Mouse (Mus musculus) midbrain, postnatal 0 days (tissue): ENCODE results near the gene Styx. TPM values are rescaled to one million over a fixed set of nuclear protein-coding genes. Genes with fewer than 3 reads are reported as not detected.

Source experiments
- ATAC-seq: fragments of 200-750 bp; cut with Nextera tagmentation; 2 replicates; pipeline ENCODE4 v1.8.0; 2017; ENCODE audit warnings: moderate number of reproducible peaks, mild to moderate bottlenecking, moderate TSS enrichment, moderate library complexity; ENCODE audit not compliant: low FRiP score
- DNase-seq: peaks from one replicate; pipeline ENCODE4 v3.0.0-alpha.2; 2015; ENCODE audit warnings: low spot score
- H3K27ac ChIP-seq: fragments of 300-500 bp; sonication (generic); 2 replicates; pipeline ENCODE4 v1.5.1; 2014; ENCODE audit warnings: low read depth, mild to moderate bottlenecking, low read length, mixed read lengths
- H3K27me3 ChIP-seq: fragments of 300-500 bp; sonication (generic); 2 replicates; pipeline ENCODE4 v1.6.1; 2014; ENCODE audit warnings: low read length, control low read depth, mixed read lengths; ENCODE audit not compliant: insufficient read depth
- H3K36me3 ChIP-seq: fragments of 300-500 bp; sonication (generic); 2 replicates; pipeline ENCODE4 v1.6.1; 2014; ENCODE audit warnings: low read length, control low read depth, mixed read lengths; ENCODE audit not compliant: insufficient read depth
- H3K4me1 ChIP-seq: fragments of 300-500 bp; sonication (generic); 2 replicates; pipeline ENCODE4 v1.6.1; 2014; ENCODE audit warnings: mild to moderate bottlenecking, control low read depth, antibody characterized with exemption, low read length, mixed read lengths; ENCODE audit not compliant: insufficient read depth
- H3K4me2 ChIP-seq: fragments of 300-500 bp; sonication (generic); 2 replicates; pipeline ENCODE4 v1.6.1; 2014; ENCODE audit warnings: low read depth, mild to moderate bottlenecking, low read length, mixed read lengths; ENCODE audit not compliant: poor library complexity, severe bottlenecking
- H3K4me3 ChIP-seq: fragments of 300-500 bp; sonication (generic); 2 replicates; pipeline ENCODE4 v1.5.1; 2014; ENCODE audit warnings: low read depth, mild to moderate bottlenecking, low read length, moderate library complexity
- H3K9ac ChIP-seq: fragments of 300-500 bp; sonication (generic); replicated peaks from 2 replicates; pipeline ENCODE4 v1.6.1; 2014; ENCODE audit warnings: mild to moderate bottlenecking, low read length, moderate library complexity, mixed read lengths; ENCODE audit not compliant: poor library complexity, severe bottlenecking
- H3K9me3 ChIP-seq: fragments of 300-500 bp; sonication (generic); 2 replicates; pipeline ENCODE4 v1.6.1; 2016; ENCODE audit warnings: low read length, control low read depth
- CTCF ChIP-seq: IDR thresholded peaks from 2 replicates; pipeline ENCODE4 v1.5.1; 2016; ENCODE audit warnings: antibody characterized with exemption, mild to moderate bottlenecking
- WGBS: fragments of 180-500 bp; shearing (Covaris S2); extraction: QIAGEN DNeasy Blood & Tissue Kit; methylation state at CpG from one replicate; pipeline ENCODE4 v1.1.7; 2014; 5-methylcytosine and 5-hydroxymethylcytosine counted together
- polyA plus RNA-seq: library from polyadenylated mRNA; unstranded; fragments of >200 nt; fragmentation: Nextera tagmentation; extraction: Ambion mirVana; gene quantifications from 2 replicates; pipeline ENCODE4 v1.2.1, GENCODE M21; 2015
- total RNA-seq: library from RNA; depleted of rRNA; stranded (reverse); fragments of >200 nt; gene quantifications from 2 replicates; pipeline ENCODE4 v1.2.3, GENCODE M21; 2014

The Styx gene
- total and polyA plus RNA-seq, 2 experiments from 2014 or later = 26.8 to 72.1 TPM

DNA sequence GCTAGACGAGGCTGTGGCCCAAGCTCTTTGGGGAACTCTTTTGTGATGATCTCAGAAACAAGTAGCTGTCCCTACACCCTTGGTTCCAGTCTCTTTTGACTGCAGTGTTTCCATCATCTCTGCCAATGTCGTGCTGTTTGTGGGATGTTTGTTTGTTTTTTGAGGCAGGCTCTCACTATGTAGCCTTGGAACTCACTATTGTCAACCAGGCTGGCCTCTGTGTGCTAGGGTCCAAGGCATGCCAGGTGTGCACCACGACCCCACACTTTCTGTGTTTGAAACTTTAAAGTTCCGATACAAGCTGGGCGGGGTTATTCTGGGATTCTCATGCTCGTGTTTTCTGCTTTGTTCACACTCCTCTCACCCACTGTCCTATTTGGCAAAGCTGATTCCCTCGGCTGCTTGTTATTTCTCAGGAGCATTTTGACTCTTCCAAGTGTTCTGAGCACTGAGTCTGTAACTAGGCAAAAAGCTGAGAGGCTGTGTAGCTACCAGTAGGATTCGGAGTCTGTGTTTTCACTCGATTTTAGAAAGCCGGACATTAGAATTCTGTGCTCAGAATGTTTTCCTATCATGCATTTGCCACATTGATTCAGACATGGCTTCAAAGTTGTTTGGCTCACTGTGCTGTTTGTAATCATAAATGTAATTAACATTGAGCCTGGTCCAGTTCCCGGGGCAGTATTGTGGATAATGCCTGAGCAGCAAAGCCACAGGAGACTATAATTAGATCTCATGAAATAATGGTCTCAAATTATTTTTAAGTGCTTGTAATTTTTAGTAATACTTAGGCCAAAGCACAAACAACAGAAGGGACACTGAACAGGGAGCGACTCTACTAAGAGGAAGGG, 105.0 kb downstream of the Styx start:
- ATAC-seq (no peak), DNase-seq (no peak)
- Histone ChIP-seq H3K4me3 (no peak overlapping the region), H3K36me3 (peaks cover 11% of the 10 kb centered on the region; the same call in 1 of the 2 replicates), H3K4me1 (peaks cover 13% of the 10 kb centered on the region), H3K4me2 (no peak overlapping the region), H3K9me3 (no peaks in the 10 kb centered on the region), H3K27me3 (no peaks in the 10 kb centered on the region), H3K27ac (peak overlapping the region; percentile 65), H3K9ac (no peak overlapping the region)
- no peak for TF ChIP-seq CTCF
- 55% methylated on average over 12 of the region's 12 CpGs for WGBS

DNA sequence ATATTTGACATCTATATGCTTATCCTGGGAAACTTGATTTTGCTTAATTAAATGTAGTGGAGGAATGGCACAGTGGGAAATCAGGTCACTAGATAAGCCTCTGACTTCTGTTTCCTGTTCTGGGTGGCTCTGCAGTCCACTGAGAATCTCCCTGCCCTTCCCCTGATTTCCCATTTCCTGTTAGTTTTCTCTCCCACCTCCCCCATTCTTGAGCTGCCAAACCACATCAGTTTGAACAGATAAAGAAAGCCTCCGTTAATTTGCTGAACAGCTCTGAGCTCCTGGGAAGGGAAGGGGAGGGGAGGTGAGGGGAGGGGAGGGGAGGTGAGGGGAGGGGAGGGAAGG, 105.6 kb downstream of the Styx start:
- Histone ChIP-seq H3K27me3 (no peaks in the 10 kb centered on the region), H3K4me3 (no peak overlapping the region), H3K4me1 (peaks cover 13% of the 10 kb centered on the region), H3K4me2 (no peak overlapping the region), H3K36me3 (peaks cover 16% of the 10 kb centered on the region), H3K27ac (peak overlapping the region; percentile 62; the same call in 1 of the 2 replicates), H3K9ac (no peak overlapping the region), H3K9me3 (no peaks in the 10 kb centered on the region)
- 0% methylated on average over 1 of the region's 1 CpGs for WGBS
- no peak for ATAC-seq
- no peak for TF ChIP-seq CTCF
- no peak for DNase-seq

DNA sequence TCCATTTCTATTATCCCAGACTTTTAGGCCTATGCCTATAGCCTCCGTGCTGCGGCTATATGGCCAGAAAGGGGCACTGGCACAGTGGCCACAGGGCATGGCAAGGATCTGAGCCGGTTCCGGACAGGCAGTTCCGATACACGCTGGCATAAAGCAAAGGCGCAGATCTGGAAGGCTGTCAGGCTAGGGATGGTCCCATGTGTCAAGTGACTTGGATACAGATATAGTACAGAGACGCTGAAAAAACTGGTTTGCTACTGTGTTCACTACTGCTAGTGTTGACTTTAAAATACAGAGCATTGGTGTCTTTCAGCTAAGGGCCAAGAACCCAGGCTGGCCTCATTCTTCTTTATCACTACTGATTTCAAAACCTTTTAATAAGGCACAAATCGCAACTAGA, 106.1 kb downstream of the Styx start:
- Histone ChIP-seq H3K9me3 (no peaks in the 10 kb centered on the region), H3K4me3 (no peak overlapping the region), H3K9ac (no peak overlapping the region), H3K36me3 (peaks cover 18% of the 10 kb centered on the region), H3K27ac (0 out of 2 replicates have a peak overlapping the region, but pooled peaks have one; percentile 26), H3K4me2 (no peak overlapping the region), H3K4me1 (peaks cover 13% of the 10 kb centered on the region), H3K27me3 (no peaks in the 10 kb centered on the region)
- DNase-seq = no peak
- no peak for ATAC-seq
- TF ChIP-seq CTCF = no peak
- WGBS = 80% methylated on average over 9 of the region's 9 CpGs

DNA sequence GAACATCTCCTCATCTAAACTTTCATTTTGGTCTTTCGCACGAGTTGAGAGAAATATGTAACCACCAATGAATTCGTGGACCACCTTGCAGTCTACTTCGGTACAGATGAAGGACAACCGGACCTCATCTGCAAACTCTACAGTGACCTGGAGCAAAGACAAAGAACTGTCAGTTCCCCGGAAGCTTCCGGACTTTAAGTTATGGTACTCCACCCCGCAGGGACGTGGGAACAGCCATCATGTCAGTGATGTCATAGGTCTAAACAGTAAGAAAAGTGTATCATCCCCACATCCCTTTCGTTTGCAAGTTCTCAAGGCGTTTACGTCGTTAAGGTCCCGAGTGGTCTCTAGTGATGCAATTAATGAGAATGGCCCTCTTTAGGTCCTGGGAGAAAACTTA, 109.0 kb downstream of the Styx start:
- H3K9ac ChIP-seq = no peak overlapping the region
- no peak overlapping the region for H3K4me2 ChIP-seq
- no peak for TF ChIP-seq CTCF
- peaks cover 25% of the 10 kb centered on the region for H3K4me1 ChIP-seq
- DNase-seq (no peak), ATAC-seq (no peak)
- no peaks in the 10 kb centered on the region for H3K27me3 ChIP-seq
- H3K36me3 ChIP-seq = peaks cover 24% of the 10 kb centered on the region
- no peaks in the 10 kb centered on the region for H3K9me3 ChIP-seq
- H3K4me3 ChIP-seq = no peak overlapping the region
- 97% methylated on average over 14 of the region's 14 CpGs for WGBS
- H3K27ac ChIP-seq = no peak overlapping the region

DNA sequence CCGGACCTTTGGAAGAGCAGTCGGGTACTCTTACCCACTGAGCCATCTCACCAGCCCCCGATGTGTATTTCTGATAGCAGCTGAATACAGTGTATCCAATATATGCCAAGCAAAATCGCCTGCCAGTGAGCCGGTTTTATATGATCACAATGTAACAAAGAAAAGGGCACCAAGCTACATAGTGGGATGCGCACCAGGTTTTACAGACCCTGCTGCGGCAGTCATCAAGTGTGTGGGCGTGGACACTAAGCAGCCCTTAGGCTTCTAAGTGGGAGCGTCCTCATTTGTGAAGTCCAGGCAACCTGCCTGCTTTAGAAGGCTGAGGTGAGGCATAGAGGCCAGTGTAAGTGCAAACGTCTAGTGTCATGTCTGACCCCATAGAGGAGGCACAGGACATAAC, 109.6 kb downstream of the Styx start:
- no peak for DNase-seq
- WGBS = 97% methylated on average over 10 of the region's 10 CpGs
- TF ChIP-seq CTCF = no peak

DNA sequence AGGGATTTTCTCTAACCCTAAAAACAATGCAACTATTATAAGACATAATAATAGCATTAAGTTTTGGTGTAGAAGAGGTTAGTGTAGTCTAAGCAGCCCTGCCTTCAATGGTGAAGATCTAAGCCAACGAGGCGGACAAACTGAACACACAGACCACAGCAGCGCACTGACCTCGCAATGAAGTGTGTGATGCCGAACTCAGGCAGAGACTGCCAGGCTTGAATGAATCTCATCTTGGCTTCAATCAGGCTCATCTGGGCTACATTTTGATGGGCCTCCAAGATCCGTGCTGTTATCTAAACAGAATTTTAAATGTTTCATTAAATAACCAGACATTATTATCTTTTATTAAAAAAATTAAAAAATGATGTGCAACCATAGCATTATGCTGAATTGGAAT, 111.1 kb downstream of the Styx start:
- no peaks in the 10 kb centered on the region for H3K27me3 ChIP-seq
- H3K9me3 ChIP-seq = no peaks in the 10 kb centered on the region
- H3K4me2 ChIP-seq = no peak overlapping the region
- 83% methylated on average over 6 of the region's 6 CpGs for WGBS
- no peak overlapping the region for H3K9ac ChIP-seq
- ATAC-seq = no peak
- H3K4me1 ChIP-seq = peaks cover 14% of the 10 kb centered on the region
- no peak overlapping the region for H3K27ac ChIP-seq
- no peak for DNase-seq
- H3K4me3 ChIP-seq = no peak overlapping the region
- H3K36me3 ChIP-seq = peaks cover 40% of the 10 kb centered on the region
- TF ChIP-seq CTCF = no peak

More for the DNA sequence above, 109.6 kb downstream of the Styx start:
- H3K4me2 ChIP-seq = no peak overlapping the region
- H3K9me3 ChIP-seq = no peaks in the 10 kb centered on the region
- peaks cover 23% of the 10 kb centered on the region for H3K4me1 ChIP-seq
- no peak overlapping the region for H3K9ac ChIP-seq
- no peak for ATAC-seq
- H3K27ac ChIP-seq = no peak overlapping the region
- no peak overlapping the region for H3K4me3 ChIP-seq
- H3K36me3 ChIP-seq = peaks cover 29% of the 10 kb centered on the region
- H3K27me3 ChIP-seq = no peaks in the 10 kb centered on the region
